Mouse (Mus musculus) telencephalon, adult 2 months (tissue): Measurements from ENCODE around the gene Ldah.

Experiments used
- DNase-seq: peaks from one replicate; pipeline ENCODE4 v3.0.0-alpha.2; 2011; ENCODE audit warnings: low read depth, low spot score

The Ldah gene

DNA sequence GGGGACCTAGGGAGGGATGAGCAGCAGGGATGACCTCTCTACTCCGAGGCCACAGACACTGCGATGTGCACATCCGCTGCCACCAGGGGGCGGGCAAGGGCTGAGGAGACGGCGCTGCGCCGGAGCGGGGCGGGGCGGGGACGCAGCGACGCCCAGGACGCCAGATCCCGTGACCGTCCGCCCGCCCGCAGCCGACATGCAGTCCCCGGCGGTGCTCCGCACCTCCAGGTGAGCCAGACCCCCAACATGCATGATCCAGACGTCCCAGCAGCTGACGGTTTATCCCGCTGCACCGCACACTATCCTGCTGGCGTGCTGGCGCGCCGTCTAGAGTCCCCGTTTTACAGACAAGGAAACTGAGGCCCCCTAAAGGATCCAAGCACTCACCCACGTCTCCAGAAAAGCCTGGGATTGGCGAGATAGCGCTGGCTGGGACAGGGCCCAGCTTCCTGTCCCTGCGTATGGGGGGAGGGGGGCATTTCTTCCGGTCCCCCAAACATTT, 105.4 kb downstream of the Ldah start, which contains the start of gene Hs1bp3:
Gene Hs1bp3 (plus strand): TSS at position 163 of the 502 bp plus-strand sequence.
- no peak for DNase-seq

DNA sequence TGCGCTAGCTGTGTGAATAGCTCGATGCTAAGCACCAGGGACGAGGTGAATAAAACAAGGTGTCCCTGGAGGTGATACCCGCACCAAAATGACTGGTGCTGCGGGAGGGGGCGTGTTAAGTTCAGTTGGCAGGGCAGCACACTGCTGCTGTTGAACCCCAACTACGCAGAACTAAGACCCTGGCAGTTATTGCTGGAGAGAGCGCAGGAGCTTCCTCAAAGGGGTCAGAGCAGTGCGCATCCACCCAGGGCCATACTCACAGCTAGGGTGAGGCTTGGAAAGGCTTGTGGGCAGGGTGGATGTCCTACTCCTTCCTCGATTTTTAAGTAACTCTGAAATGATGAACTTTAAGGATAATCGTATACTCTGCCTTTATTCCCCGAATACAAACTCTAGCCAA, 105.9 kb downstream of the Ldah start:
- DNase-seq, result no peak

DNA sequence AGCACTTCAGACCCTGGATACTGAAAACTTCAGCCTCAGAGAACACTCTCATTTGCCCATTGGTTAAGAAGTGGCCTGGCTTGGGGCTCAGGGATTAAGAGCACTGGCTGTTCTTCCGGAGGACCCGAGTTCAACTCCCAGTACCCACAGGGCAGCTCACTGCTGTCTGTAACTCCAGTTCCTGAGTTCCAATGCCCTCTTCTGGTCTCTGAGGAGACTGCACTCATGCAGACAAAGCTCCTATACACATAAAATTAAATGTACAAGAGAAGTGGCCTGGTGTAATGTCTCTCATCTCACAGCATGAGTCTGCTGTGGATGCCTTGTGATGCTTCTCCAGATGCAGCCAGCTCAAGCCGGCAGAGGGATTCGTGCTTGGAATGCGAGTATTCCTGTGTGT, 108.6 kb downstream of the Ldah start:
- DNase-seq, result no peak

DNA sequence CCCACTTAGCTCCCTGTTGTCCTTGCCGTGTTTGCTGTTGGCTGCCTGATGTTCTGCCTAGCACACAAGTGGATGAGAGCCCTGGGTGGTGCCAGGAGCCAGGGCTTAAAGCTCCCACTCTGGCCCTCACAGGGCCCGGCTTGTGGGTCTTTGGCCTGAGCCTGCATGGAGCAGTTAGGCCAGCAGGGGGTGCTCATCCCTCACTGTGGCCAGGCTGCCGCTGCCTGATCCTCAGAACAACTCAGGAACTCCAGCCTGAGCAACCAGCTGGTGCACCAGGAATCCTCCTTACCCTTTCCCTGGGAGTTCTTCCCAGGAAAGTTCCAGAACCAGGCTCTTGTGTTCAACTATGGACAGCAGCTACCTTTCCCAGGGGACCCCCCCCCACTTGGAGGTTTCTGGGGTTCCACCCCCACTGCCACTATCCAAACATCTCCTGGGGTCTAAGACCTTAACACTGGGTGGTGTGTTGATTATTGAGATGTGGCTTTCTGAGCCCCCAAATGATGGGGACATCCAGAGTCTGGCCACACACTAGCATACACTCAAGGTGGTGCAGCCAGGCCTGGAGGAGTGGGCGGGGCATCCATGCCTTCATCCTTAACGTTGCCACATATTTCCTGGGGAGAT, 112.3 kb downstream of the Ldah start:
- DNase-seq, result no peak

GRCm38 (mm10) chr12:8321506-8321905, 113.6 kb downstream of the Ldah start:
- no peak for DNase-seq

DNA sequence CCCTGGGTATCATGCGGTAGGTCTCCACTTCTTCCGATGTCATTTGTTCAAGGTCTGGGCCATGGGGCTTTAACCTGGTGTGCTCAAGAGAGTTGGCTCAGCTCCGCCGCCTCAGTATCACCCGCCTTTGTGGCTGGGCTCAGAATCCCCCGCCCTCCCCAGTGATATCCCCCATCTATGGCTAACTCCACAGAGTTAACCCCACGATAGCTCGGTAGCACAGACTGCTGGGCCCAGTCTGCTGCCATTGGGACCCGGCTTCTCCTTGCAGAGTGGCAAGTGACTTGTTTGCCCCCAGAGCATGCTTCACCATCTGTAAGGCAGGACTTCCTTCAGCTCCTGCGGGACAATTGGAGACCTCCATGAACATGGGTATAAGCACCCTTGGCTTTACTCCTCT, 116.2 kb downstream of the Ldah start:
- DNase-seq, result no peak

GRCm38 (mm10) chr12:8325245-8325942, 117.5 kb downstream of the Ldah start:
- no peak for DNase-seq

DNA sequence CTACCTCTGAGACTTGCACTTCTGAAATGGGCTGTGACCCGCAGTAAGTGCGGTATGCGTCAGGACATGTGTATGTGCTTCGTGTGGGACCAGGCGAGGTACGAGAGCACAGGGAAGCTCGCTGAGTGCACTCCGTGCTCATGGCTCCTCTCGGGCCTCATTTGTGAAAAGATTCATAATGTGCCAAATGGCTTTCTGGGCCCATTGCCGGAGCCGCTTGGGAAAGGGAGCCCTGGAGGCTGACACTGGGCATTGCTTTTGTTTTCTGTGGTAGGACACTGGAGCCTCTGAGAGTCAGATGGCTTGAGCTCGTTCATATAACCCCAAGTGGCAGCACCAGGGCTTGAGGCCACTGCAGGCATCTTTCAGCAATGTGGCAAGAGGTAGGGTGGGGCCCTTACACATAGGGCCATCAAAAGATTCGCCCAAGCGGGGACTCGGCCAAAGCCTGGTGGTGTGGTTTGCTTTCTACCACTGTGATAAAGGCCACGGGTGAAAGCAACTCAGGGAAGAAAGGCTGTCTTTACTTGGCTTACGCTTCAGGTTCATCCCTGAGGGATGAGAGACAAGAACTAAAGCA, 118.1 kb downstream of the Ldah start:
- DNase-seq, result peak; percentile 67

GRCm38 (mm10) chr12:8326825-8327674, 119.1 kb downstream of the Ldah start:
- DNase-seq, result peak; percentile 80

DNA sequence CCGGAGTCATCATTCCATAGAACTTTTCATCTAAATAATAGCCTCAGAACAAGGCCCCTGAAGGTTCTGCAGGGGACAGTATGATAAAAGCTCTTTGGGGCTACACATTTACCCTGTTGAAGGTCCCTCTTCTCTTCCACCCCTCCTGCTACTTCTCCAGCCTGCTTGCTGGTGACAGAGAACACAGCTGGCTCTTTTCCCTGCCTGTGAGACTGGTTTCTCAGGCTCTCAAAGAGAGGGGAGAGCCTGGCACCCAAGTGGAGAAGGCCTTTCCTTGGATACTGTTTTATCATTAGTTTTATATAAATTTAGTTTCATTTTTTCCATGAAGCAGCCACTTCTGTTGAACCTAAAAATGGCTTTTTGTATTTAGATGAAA, 119.8 kb downstream of the Ldah start:
- no peak for DNase-seq

GRCm38 (mm10) chr12:8329236-8329635, 121.3 kb downstream of the Ldah start:
- no peak for DNase-seq

DNA sequence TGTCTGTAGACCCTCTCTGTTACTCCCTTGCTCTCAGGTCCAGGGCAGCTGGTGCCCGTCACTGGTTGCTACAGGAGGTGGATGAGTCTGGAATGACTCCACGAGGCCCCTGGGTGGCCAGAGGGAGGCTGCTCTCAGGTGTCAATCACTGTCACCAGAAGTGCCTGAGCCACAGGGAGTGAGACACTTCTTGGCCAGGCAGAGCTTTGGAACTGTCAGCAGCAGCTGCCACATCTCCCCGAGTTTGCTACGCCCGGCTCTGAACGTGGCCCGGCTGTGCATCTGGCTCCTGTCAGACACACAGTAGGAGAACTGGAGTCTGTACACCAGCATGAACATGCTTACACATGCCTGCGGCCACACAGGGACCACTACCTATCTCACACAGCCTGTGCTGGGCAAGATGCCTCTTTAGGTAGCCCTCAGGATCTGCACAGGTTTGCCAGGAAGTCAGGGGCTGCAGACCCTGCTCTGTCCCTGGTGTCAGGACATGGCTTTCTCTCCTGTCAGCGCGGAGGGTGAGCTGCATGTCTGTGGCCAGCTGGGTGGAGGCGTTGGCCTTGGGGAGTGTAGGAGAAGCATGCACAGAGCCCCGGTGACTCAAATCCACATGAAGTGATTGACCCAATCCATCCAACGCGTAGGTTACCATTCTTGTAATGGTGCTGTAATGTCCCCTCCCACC, 123.7 kb downstream of the Ldah start:
- DNase-seq, result no peak

DNA sequence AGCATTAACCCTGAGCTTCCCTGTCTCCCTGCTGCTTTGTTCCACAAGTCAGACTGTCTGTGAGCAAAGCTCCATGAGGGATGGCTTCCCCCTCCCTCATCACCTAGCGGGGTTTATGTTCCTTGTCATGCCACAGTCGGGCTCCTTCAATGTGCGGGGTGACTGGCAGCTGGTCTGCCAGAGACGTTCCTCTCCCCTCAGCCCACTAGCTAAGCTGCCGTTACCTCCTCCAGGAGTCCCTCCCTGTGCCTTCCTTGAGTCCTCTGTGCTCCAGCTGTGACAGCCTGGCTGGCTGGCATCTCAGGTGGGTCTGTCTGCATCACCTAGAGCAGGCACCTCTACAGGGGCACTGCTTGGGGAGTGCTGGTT, 124.3 kb downstream of the Ldah start:
- no peak for DNase-seq

GRCm38 (mm10) chr12:8333617-8334016, 125.7 kb downstream of the Ldah start:
- no peak for DNase-seq

DNA sequence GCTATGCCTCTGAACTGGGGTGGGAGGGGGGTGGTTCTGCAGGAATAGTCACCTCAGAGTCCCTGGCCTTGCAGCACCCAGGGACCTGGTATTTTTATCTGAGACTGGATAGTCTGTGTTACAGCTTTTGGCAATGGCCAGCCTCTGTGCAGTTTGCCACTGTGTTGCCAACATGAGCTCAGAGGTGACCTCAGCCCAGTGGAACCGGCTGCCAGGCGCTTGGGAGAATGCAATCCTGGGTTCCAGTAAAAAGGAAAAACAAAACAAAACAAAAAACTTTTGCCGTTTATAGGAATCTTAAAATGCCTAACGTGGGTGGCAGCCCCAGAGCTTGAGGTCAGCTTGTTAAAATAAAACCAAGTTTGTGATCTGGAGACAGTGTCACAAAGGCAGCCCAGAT, 126.4 kb downstream of the Ldah start:
- no peak for DNase-seq
